Mouse (Mus musculus) forebrain, embryonic 14.5 days (tissue): Measurements from ENCODE around the gene Syn1. TPM values are rescaled to one million over a fixed set of nuclear protein-coding genes. Genes with fewer than 3 reads are reported as not detected.

Source experiments
- ATAC-seq: fragments of 200-750 bp; cut with Nextera tagmentation; 2 replicates; pipeline ENCODE4 v1.8.0; 2017; ENCODE audit warnings: mild to moderate bottlenecking, moderate library complexity
- DNase-seq: peaks from one replicate; pipeline ENCODE4 v3.0.0-alpha.2; 2015; ENCODE audit warnings: low spot score
- H3K27ac ChIP-seq: fragments of 300-500 bp; sonication (generic); 2 replicates; pipeline ENCODE4 v1.5.1; 2014; ENCODE audit warnings: low read depth, mild to moderate bottlenecking, control low read depth, low read length, moderate library complexity
- H3K27me3 ChIP-seq: fragments of 300-500 bp; sonication (generic); replicated peaks from 2 replicates; pipeline ENCODE4 v1.6.1; 2014; ENCODE audit warnings: low read length, control low read depth, mixed read lengths; ENCODE audit not compliant: control insufficient read depth, insufficient read depth
- H3K36me3 ChIP-seq: fragments of 300-500 bp; sonication (generic); 2 replicates; pipeline ENCODE4 v1.6.1; 2014; ENCODE audit warnings: low read length, control low read depth; ENCODE audit not compliant: control insufficient read depth, insufficient read depth
- H3K4me1 ChIP-seq: fragments of 300-500 bp; sonication (generic); 2 replicates; pipeline ENCODE4 v1.6.1; 2014; ENCODE audit warnings: antibody characterized with exemption, low read length, control low read depth; ENCODE audit not compliant: control insufficient read depth, insufficient read depth
- H3K4me2 ChIP-seq: fragments of 300-500 bp; sonication (generic); 2 replicates; pipeline ENCODE4 v1.6.1; 2014; ENCODE audit warnings: mild to moderate bottlenecking, control low read depth, low read length
- H3K4me3 ChIP-seq: fragments of 300-500 bp; sonication (generic); 2 replicates; pipeline ENCODE4 v1.5.1; 2014; ENCODE audit warnings: low read depth, low read length, control low read depth
- H3K9ac ChIP-seq: fragments of 300-500 bp; sonication (generic); 2 replicates; pipeline ENCODE4 v1.6.1; 2014; ENCODE audit warnings: mild to moderate bottlenecking, low read length, control low read depth, moderate library complexity
- H3K9me3 ChIP-seq: fragments of 300-500 bp; sonication (generic); replicated peaks from 2 replicates; pipeline ENCODE4 v1.6.1; 2016; ENCODE audit warnings: low read length, control low read depth, mixed read lengths; ENCODE audit not compliant: control insufficient read depth
- WGBS: fragments of 180-500 bp; shearing (Covaris S2); extraction: QIAGEN DNeasy Blood & Tissue Kit; methylation state at CpG from one replicate; pipeline ENCODE4 v1.1.7; 2014; 5-methylcytosine and 5-hydroxymethylcytosine counted together
- polyA plus RNA-seq: library from polyadenylated mRNA; unstranded; fragments of >200 nt; fragmentation: Nextera tagmentation; extraction: Ambion mirVana; gene quantifications from 2 replicates; pipeline ENCODE4 v1.2.1, GENCODE M21; 2014

Syn1 gene
- polyA plus RNA-seq, result 28.8 and 36.1 TPM in 2 replicates

GRCm38 (mm10) chrX:20920844-20921364 is at the start of gene Syn1:
Gene Syn1, minus strand, starts transcription at chrX:20921004.
- Histone ChIP-seq H3K4me3 (peak within 1 kb of the TSS; percentile 52), H3K4me2 (peak within 1 kb of the TSS; percentile 58), H3K9ac (peak within 1 kb of the TSS; percentile 67), H3K36me3 (no peaks in the 10 kb centered on the region), H3K4me1 (no peaks in the 10 kb centered on the region), H3K27me3 (no peaks in the 10 kb centered on the region), H3K9me3 (no peaks in the 10 kb centered on the region), H3K27ac (peak within 1 kb of the TSS; percentile 55)
- peak; percentile 98 for ATAC-seq
- DNase-seq, result peak; percentile 95
- WGBS, result 26% methylated on average over 36 of the region's 44 CpGs

GRCm38 (mm10) chrX:20961477-20962378 is 40.9 kb upstream of the Syn1 start, which contains the start of gene Uxt:
Gene Uxt, minus strand, starts transcription at chrX:20962017.
- H3K4me2 ChIP-seq, result peak within 1 kb of the TSS; percentile 47
- H3K4me1 ChIP-seq, result no peaks in the 10 kb centered on the region
- WGBS, result 29% methylated on average over 57 of the region's 57 CpGs
- DNase-seq (peak; percentile 92), ATAC-seq (peak; percentile 98)
- H3K27me3 ChIP-seq, result no peaks in the 10 kb centered on the region
- H3K9me3 ChIP-seq, result no peaks in the 10 kb centered on the region
- H3K9ac ChIP-seq, result peak within 1 kb of the TSS; percentile 46
- peak within 1 kb of the TSS; percentile 45 for H3K4me3 ChIP-seq
- peak within 1 kb of the TSS; percentile 44; the same call in 1 of the 2 replicates for H3K27ac ChIP-seq
- H3K36me3 ChIP-seq, result 0 out of 2 replicates have a peak, but pooled peaks cover 5% of the 10 kb centered on the region

DNA sequence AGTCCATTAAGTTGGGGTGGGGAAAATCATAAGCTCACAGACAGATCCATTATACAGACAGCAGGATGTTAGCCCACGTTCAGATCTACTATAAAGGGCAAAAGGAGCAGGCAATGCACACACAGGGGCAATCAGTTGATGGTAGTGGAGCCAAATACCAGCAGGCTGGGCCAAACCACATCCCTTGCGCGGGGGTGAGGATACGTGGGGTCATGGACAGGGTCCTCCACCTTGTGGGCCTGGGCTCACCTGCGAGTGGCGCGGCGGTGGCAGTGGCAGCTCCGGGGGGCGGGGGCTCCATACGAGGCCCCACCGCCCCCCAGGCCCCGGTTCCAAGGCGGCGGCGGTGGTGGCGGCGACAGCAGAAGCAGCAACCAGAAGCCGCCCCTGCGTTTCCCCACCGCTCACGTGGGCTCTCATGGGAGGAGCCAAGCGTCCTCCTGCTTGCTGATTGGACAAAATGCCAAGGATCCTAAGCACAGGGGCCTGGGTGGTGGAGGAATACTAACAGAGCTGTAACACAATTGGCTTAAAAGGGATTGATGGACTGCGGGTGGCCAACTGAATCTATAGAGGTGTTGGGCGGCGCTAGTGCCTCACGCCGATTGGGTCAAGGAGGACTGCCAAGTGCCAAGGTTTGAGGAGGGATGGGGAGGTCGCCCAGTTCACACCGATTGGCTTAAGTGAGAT is 29.5 kb upstream of the Syn1 start, which contains the start of gene Elk1:
TSS of gene Elk1 (minus strand) at position 418 of the 690 bp plus-strand sequence.
- peak within 1 kb of the TSS; percentile 68 for H3K9ac ChIP-seq
- H3K4me1 ChIP-seq, result no peaks in the 10 kb centered on the region
- ATAC-seq, result peak; percentile 98
- peak within 1 kb of the TSS; percentile 66; the same call in 1 of the 2 replicates for H3K27ac ChIP-seq
- WGBS, result 33% methylated on average over 30 of the region's 30 CpGs
- peak within 1 kb of the TSS; percentile 49 for H3K4me3 ChIP-seq
- DNase-seq, result peak; percentile 96
- H3K9me3 ChIP-seq, result no peaks in the 10 kb centered on the region
- no peaks in the 10 kb centered on the region for H3K36me3 ChIP-seq
- H3K4me2 ChIP-seq, result peak within 1 kb of the TSS; percentile 52
- no peaks in the 10 kb centered on the region for H3K27me3 ChIP-seq

DNA sequence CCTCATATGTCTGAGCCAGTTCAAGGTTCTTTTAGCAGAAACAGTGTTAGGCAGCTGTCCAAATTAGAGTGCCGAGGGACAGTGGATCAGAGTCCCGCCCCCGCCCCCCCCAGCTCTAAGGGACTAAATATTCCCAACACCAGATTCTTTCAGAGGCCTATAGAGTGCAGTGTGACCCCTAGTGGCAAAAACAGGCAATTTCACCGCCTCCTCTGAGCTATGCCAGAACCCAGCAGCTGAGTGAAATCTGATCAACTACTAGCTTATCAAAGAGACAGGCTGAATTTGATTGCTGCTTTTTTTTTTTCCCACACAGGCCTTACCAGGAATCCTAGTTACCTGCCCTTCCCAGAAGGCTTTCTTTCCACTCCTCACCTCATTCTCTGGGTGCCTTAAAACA is 25.3 kb upstream of the Syn1 start:
- H3K4me1 ChIP-seq, result no peaks in the 10 kb centered on the region
- H3K27me3 ChIP-seq, result no peaks in the 10 kb centered on the region
- ATAC-seq, result no peak
- H3K27ac ChIP-seq, result no peak overlapping the region
- H3K36me3 ChIP-seq, result no peaks in the 10 kb centered on the region
- 15% methylated on average over 4 of the region's 4 CpGs for WGBS
- no peak overlapping the region for H3K9ac ChIP-seq
- H3K4me2 ChIP-seq, result no peak overlapping the region
- no peaks in the 10 kb centered on the region for H3K9me3 ChIP-seq
- peak; percentile 66 for DNase-seq
- H3K4me3 ChIP-seq, result no peak overlapping the region

GRCm38 (mm10) chrX:20931963-20932362 is 11.2 kb upstream of the Syn1 start:
- Histone ChIP-seq H3K4me2 (no peak overlapping the region), H3K4me3 (no peak overlapping the region), H3K36me3 (peaks cover 44% of the 10 kb centered on the region), H3K9ac (no peak overlapping the region), H3K4me1 (no peaks in the 10 kb centered on the region), H3K27ac (no peak overlapping the region), H3K9me3 (no peaks in the 10 kb centered on the region), H3K27me3 (no peaks in the 10 kb centered on the region)
- ATAC-seq (no peak), DNase-seq (no peak)
- WGBS, result 96% methylated on average over 1 of the region's 1 CpGs

DNA sequence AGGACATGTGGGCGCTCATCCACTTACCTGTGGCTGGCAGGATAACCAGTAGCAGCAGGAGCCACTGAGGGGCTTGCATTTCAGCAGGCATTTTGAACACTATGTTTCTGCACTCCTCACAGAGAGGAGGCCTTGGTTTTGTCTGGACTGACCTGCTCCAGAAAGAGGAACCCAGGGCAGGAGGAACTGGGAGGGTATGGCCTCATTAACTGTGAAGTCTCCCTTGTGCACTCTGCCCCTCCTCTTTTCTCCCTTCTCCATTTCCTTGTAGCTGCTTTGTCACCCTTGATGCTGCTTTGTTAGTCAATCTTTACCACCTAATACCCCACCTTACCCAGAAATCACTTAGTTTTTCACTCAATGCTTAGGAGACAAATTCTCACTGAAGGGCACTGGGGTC is 10.6 kb upstream of the Syn1 start, which contains the start of gene Cfp:
TSS of gene Cfp (minus strand) at position 192 of the 400 bp plus-strand sequence.
- 77% methylated on average over 1 of the region's 1 CpGs for WGBS
- no peak within 1 kb of the TSS for H3K4me3 ChIP-seq

GRCm38 (mm10) chrX:20929859-20930258 is 9.1 kb upstream of the Syn1 start:
- no peaks in the 10 kb centered on the region for H3K27me3 ChIP-seq
- no peak overlapping the region for H3K4me3 ChIP-seq
- H3K36me3 ChIP-seq, result peaks cover 32% of the 10 kb centered on the region
- DNase-seq (no peak), ATAC-seq (no peak)
- H3K27ac ChIP-seq, result no peak overlapping the region
- H3K4me2 ChIP-seq, result no peak overlapping the region
- H3K4me1 ChIP-seq, result no peaks in the 10 kb centered on the region
- no peak overlapping the region for H3K9ac ChIP-seq
- no peaks in the 10 kb centered on the region for H3K9me3 ChIP-seq
- WGBS, result 88% methylated on average over 1 of the region's 1 CpGs

More for the DNA sequence above, 10.6 kb upstream of the Syn1 start, which contains the start of gene Cfp:
- no peak within 1 kb of the TSS for H3K4me2 ChIP-seq
- H3K9ac ChIP-seq, result no peak within 1 kb of the TSS
- no peaks in the 10 kb centered on the region for H3K4me1 ChIP-seq
- no peaks in the 10 kb centered on the region for H3K27me3 ChIP-seq
- H3K27ac ChIP-seq, result no peak within 1 kb of the TSS
- H3K36me3 ChIP-seq, result peaks cover 47% of the 10 kb centered on the region
- ATAC-seq (no peak), DNase-seq (no peak)
- no peaks in the 10 kb centered on the region for H3K9me3 ChIP-seq

DNA sequence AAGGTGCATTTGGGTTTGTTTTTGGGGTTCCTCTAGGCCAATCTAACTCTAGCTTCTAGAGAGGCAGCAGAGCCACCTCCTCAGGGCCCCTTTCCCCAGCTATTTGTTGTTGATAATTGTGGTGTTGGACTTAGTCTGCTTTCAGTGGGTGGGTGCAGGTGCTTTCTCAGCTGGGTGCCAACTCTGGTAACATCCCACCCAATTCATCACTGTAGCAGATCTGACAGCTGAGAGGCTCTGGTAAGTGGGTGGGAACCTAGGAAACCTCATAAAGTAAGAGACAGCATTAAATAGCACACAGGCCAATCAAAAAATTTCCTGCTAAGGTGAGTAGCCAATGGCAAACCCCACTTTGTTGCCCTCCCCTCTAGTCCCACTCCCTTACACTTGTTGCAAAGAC is 4.2 kb upstream of the Syn1 start:
- ATAC-seq (no peak), DNase-seq (no peak)
- Histone ChIP-seq H3K4me1 (no peaks in the 10 kb centered on the region), H3K9me3 (no peaks in the 10 kb centered on the region), H3K27me3 (no peaks in the 10 kb centered on the region), H3K4me2 (no peak overlapping the region), H3K36me3 (peaks cover 20% of the 10 kb centered on the region; the same call in 1 of the 2 replicates), H3K4me3 (no peak overlapping the region), H3K27ac (no peak overlapping the region), H3K9ac (no peak overlapping the region)
